Mouse (Mus musculus) lung, embryonic 14.5 days (tissue): ENCODE results near the gene A130010J15Rik. TPM values are rescaled to one million over a fixed set of nuclear protein-coding genes. Genes with fewer than 3 reads are reported as not detected.

Source experiments
- ATAC-seq: fragments of 200-750 bp; cut with Nextera tagmentation; 2 replicates; pipeline ENCODE4 v1.8.0; 2017; ENCODE audit warnings: mild to moderate bottlenecking, moderate TSS enrichment, moderate library complexity; ENCODE audit not compliant: insufficient read depth
- DNase-seq: peaks from one replicate; pipeline ENCODE4 v3.0.0-alpha.2; 2015
- H3K27ac ChIP-seq: fragments of 300-500 bp; sonication (generic); 2 replicates; pipeline ENCODE4 v1.5.1; 2014; ENCODE audit warnings: low read depth, mild to moderate bottlenecking, moderate library complexity
- H3K27me3 ChIP-seq: fragments of 300-500 bp; sonication (generic); 2 replicates; pipeline ENCODE4 v1.6.1; 2014; ENCODE audit warnings: low read length, control low read depth; ENCODE audit not compliant: insufficient read depth
- H3K36me3 ChIP-seq: fragments of 300-500 bp; sonication (generic); 2 replicates; pipeline ENCODE4 v1.6.1; 2014; ENCODE audit warnings: control low read depth; ENCODE audit not compliant: insufficient read depth
- H3K4me1 ChIP-seq: fragments of 300-500 bp; sonication (generic); 2 replicates; pipeline ENCODE4 v1.6.1; 2014; ENCODE audit warnings: antibody characterized with exemption, control low read depth; ENCODE audit not compliant: insufficient read depth
- H3K4me2 ChIP-seq: fragments of 300-500 bp; sonication (generic); 2 replicates; pipeline ENCODE4 v1.6.1; 2014; ENCODE audit warnings: mild to moderate bottlenecking
- H3K4me3 ChIP-seq: fragments of 300-500 bp; sonication (generic); 2 replicates; pipeline ENCODE4 v1.5.1; 2014; ENCODE audit warnings: low read depth, low read length
- H3K9ac ChIP-seq: fragments of 300-500 bp; sonication (generic); 2 replicates; pipeline ENCODE4 v1.6.1; 2014
- H3K9me3 ChIP-seq: fragments of 300-500 bp; sonication (generic); 2 replicates; pipeline ENCODE4 v1.6.1; 2016; ENCODE audit warnings: low read depth, low read length, control low read depth
- CTCF ChIP-seq: IDR thresholded peaks from 2 replicates; pipeline ENCODE4 v1.5.1; 2016; ENCODE audit warnings: antibody characterized with exemption, low read depth
- WGBS: fragments of 180-500 bp; shearing (Covaris S2); extraction: QIAGEN DNeasy Blood & Tissue Kit; methylation state at CpG from one replicate; pipeline ENCODE4 v1.1.7; 2014; 5-methylcytosine and 5-hydroxymethylcytosine counted together
- polyA plus RNA-seq: library from polyadenylated mRNA; unstranded; fragments of >200 nt; fragmentation: Nextera tagmentation; extraction: Ambion mirVana; gene quantifications from 2 replicates; pipeline ENCODE4 v1.2.1, GENCODE M21; 2014

Gene A130010J15Rik
- 14.1 and 16.0 TPM in 2 replicates for polyA plus RNA-seq

- Histone ChIP-seq H3K4me1 (peaks cover 5% of the 10 kb centered on the region), H3K27ac (no peak within 1 kb of the TSS), H3K9ac (no peak within 1 kb of the TSS), H3K9me3 (no peaks in the 10 kb centered on the region), H3K4me3 (no peak within 1 kb of the TSS), H3K36me3 (no peaks in the 10 kb centered on the region), H3K4me2 (no peak within 1 kb of the TSS), H3K27me3 (no peaks in the 10 kb centered on the region)
- WGBS = 88% methylated on average over 3 of the region's 3 CpGs
- ATAC-seq (no peak), DNase-seq (no peak)
- TF ChIP-seq CTCF = no peak
Observed at GRCm38 (mm10) chr1:193167746-193168145, at the start of gene A130010J15Rik. Gene A130010J15Rik (plus strand): TSS chr1:193168046.

GRCm38 (mm10) chr1:193122793-193123192 lies 45.1 kb upstream of the A130010J15Rik start:
- ATAC-seq = no peak
- H3K36me3 ChIP-seq = peaks cover 86% of the 10 kb centered on the region
- no peak overlapping the region for H3K4me2 ChIP-seq
- no peak overlapping the region for H3K9ac ChIP-seq
- TF ChIP-seq CTCF = no peak
- no peaks in the 10 kb centered on the region for H3K4me1 ChIP-seq
- no peaks in the 10 kb centered on the region for H3K9me3 ChIP-seq
- H3K27ac ChIP-seq = no peak overlapping the region
- no peak overlapping the region for H3K4me3 ChIP-seq
- H3K27me3 ChIP-seq = no peaks in the 10 kb centered on the region
- 94% methylated on average over 7 of the region's 7 CpGs for WGBS
- no peak for DNase-seq

- Histone ChIP-seq H3K4me2 (no peak overlapping the region), H3K9ac (no peak overlapping the region), H3K27ac (no peak overlapping the region), H3K27me3 (no peaks in the 10 kb centered on the region), H3K36me3 (peaks cover 85% of the 10 kb centered on the region), H3K4me1 (no peaks in the 10 kb centered on the region), H3K4me3 (no peak overlapping the region), H3K9me3 (no peaks in the 10 kb centered on the region)
- no peak for TF ChIP-seq CTCF
- DNase-seq (no peak), ATAC-seq (no peak)
- WGBS = 90% methylated on average over 6 of the region's 6 CpGs
Observed at GRCm38 (mm10) chr1:193123290-193123689, 44.6 kb upstream of the A130010J15Rik start.

- H3K36me3 ChIP-seq = peaks cover 60% of the 10 kb centered on the region
- WGBS = 80% methylated on average over 4 of the region's 4 CpGs
- H3K4me1 ChIP-seq = 0 out of 2 replicates have a peak, but pooled peaks cover 2% of the 10 kb centered on the region
- no peak overlapping the region for H3K4me3 ChIP-seq
- no peak overlapping the region for H3K4me2 ChIP-seq
- DNase-seq (peak; percentile 44), ATAC-seq (no peak)
- no peak overlapping the region for H3K27ac ChIP-seq
- no peaks in the 10 kb centered on the region for H3K9me3 ChIP-seq
- H3K27me3 ChIP-seq = no peaks in the 10 kb centered on the region
- H3K9ac ChIP-seq = no peak overlapping the region
- TF ChIP-seq CTCF = 0 out of 2 replicates have a peak, but pooled peaks have one; percentile 8
Observed at GRCm38 (mm10) chr1:193125835-193126234, 42.0 kb upstream of the A130010J15Rik start.

DNA sequence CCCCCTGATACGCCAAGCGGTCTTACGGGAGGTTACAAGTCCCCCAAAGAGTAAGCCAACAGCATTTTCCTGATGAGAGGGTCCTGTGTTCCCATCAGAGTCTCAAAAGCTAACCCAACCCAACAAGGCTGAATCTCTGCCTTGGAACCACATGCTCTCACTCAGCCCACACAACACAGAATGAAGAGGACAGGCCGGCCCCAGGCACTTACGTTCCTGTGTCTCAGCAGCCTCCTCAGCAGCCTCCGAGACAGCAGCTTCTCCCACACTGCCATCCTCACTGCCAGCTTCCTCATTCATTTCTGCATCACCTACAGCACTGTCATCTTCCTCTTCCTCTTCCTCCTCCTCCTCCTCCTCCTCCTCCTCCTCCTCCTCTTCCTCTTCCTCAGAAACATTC lies 39.8 kb upstream of the A130010J15Rik start:
- H3K27ac ChIP-seq = no peak overlapping the region
- DNase-seq = no peak
- H3K9me3 ChIP-seq = no peaks in the 10 kb centered on the region
- ATAC-seq = no peak
- peaks cover 38% of the 10 kb centered on the region for H3K36me3 ChIP-seq
- no peak overlapping the region for H3K4me3 ChIP-seq
- no peak overlapping the region for H3K9ac ChIP-seq
- 0 out of 2 replicates have a peak, but pooled peaks cover 2% of the 10 kb centered on the region for H3K4me1 ChIP-seq
- 89% methylated on average over 6 of the region's 6 CpGs for WGBS
- H3K4me2 ChIP-seq = no peak overlapping the region
- no peaks in the 10 kb centered on the region for H3K27me3 ChIP-seq
- no peak for TF ChIP-seq CTCF

DNA sequence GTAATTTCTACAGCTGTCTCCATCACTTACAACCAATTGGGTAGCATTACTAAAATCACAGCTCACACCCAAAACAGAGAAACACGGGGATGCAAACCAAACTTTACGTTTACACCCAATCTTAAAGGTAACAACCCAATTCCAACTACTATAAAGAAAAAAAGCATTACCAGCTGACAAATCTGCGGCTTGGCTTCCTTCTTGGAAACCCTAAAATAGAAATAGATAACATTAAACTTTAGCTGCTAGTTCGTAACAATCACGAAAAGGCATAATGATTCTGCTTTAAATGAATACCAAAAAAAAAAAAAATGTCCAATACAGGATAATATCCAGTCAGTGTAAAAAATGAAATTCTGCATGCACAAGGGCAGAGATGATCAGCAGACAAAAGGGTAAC lies 38.5 kb upstream of the A130010J15Rik start:
- WGBS = 19% methylated on average over 5 of the region's 5 CpGs
- ATAC-seq (no peak), DNase-seq (no peak)
- Histone ChIP-seq H3K9me3 (no peaks in the 10 kb centered on the region), H3K27ac (no peak overlapping the region), H3K4me3 (peak overlapping the region; percentile 96), H3K9ac (peak overlapping the region; percentile 83), H3K4me1 (0 out of 2 replicates have a peak, but pooled peaks cover 2% of the 10 kb centered on the region), H3K27me3 (no peaks in the 10 kb centered on the region), H3K36me3 (peaks cover 26% of the 10 kb centered on the region), H3K4me2 (peak overlapping the region; percentile 72)
- TF ChIP-seq CTCF = no peak

DNA sequence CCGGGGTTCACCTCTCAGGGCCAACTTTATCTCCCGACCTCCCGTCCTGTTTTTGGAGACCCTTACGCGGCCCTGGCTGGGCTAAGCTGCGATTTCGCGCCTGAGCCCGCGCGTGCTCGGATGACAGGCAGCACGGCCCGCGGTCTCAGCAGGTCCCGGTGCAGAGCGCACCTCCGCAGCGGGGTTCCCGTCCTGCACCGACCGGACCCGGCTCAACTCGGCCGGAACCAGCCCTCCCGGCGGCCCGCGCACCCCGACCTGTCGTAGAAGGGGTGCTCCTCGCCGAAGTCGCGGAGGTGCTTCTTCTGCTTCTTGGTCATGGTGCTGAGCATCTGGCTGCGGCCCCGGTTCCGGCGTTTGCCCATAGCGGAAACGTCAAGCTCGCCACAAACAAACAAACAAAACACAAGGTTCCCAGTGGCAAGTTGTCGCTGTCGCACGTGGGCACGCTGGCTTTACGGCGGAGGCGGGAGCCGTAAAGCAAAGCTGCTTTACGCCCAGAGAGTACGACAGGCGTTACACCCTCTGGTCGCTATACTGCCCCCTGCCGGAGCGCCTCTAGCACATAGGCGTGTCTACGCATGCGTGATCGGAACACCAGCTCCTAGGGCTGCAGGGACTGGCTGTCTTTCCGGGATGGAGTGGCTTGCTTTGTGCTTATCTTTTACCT lies 37.9 kb upstream of the A130010J15Rik start, which contains the start of gene Diexf:
TSS of gene Diexf (minus strand) at position 487 of the 670 bp plus-strand sequence.
- Histone ChIP-seq H3K27ac (no peak within 1 kb of the TSS), H3K27me3 (no peaks in the 10 kb centered on the region), H3K4me3 (peak within 1 kb of the TSS; percentile 96), H3K36me3 (peaks cover 20% of the 10 kb centered on the region), H3K9ac (peak within 1 kb of the TSS; percentile 83), H3K4me1 (0 out of 2 replicates have a peak, but pooled peaks cover 2% of the 10 kb centered on the region), H3K4me2 (peak within 1 kb of the TSS; percentile 72), H3K9me3 (no peaks in the 10 kb centered on the region)
- ATAC-seq = peak; percentile 94
- WGBS = under 1% methylated on average over 61 of the region's 61 CpGs
- DNase-seq = peak; percentile 100
- peak; percentile 99 for TF ChIP-seq CTCF
